Mouse (Mus musculus) ovary, adult 18-20 months (tissue): ENCODE data around the gene Pappa2.

ENCODE experiments used
- DNase-seq: peaks from one replicate; pipeline ENCODE4 v3.0.0; 2022; ENCODE audit warnings: low spot score, mixed read lengths

Pappa2 gene

GRCm38 (mm10) chr1:158764727-158765126 lies 215.6 kb downstream of the Pappa2 start:
- no peak for DNase-seq

DNA sequence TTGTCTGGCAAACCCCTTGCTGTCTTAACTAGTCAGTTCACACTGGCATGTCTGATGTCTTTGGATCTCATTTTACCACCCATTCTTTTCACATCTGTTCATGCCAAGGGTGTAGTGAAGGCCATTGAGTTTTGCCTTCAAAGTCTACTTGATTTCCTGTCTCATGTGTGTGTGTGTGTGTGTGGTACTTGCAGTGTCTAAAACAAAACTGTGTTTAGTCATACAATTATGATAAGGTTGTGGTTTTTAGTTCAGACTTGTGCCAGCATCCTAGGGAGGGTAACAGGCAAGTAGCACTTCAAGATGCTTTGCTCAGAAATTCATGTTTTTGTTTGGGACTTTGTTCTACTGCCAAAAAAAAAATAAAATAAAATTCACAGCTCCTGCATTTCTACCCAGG lies 216.1 kb downstream of the Pappa2 start:
- DNase-seq, result no peak

DNA sequence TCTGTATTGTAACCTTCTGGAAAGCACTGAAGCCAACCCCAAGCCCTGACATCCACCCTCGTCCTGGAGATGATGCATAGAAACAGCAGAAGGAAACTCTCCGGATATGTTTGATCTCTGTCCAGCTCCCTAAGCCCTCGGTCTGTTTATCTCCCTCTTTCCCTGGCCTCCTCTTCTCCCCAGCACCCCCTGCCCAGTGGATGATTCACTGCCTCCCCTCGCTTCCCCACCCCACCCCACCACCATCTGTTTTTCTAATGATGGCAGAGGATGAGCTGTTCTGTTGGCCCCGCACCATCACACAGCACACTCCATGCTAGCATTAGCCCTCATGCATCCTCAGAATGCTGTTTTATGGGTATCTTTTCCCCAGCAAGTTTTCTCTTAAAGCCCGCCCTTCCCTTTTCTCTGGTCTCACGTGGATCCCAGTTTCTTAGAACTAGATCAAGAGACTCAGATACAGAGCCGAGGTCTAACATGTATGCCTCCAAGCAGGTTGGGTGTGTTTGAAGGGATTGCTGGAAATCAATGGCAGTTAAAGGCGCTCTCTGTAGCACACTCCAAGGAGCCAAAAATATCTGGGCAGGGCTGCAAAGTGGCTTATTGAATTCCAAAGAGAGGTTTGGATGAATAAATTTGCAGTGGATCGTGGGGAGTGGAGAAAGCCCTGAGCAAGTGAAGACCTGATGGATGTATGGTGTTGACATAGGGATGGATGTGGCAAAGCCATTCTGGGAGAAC lies 231.8 kb downstream of the Pappa2 start:
- no peak for DNase-seq

GRCm38 (mm10) chr1:158741449-158741848 lies 238.8 kb downstream of the Pappa2 start:
- DNase-seq, result no peak

DNA sequence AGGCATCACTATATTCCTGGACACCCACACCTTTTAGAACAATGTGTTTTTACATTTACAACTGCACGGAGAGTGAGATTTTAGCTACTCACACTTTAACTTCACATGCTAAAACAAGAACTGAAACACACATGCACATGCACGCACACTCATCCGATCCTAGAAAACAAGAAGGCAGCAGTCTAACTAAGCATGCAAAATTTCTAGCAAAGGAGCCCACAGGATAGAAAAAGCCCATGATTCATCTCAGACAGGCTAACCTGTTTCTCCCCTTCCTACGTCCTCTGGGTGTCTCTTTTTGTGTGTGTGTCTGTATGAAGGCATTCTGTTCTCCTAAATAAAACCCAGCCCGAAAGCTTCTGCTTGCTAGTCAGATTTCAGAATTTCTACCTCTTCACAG lies 239.3 kb downstream of the Pappa2 start:
- no peak for DNase-seq

GRCm38 (mm10) chr1:158740161-158740766 lies 240.0 kb downstream of the Pappa2 start:
- DNase-seq, result no peak

DNA sequence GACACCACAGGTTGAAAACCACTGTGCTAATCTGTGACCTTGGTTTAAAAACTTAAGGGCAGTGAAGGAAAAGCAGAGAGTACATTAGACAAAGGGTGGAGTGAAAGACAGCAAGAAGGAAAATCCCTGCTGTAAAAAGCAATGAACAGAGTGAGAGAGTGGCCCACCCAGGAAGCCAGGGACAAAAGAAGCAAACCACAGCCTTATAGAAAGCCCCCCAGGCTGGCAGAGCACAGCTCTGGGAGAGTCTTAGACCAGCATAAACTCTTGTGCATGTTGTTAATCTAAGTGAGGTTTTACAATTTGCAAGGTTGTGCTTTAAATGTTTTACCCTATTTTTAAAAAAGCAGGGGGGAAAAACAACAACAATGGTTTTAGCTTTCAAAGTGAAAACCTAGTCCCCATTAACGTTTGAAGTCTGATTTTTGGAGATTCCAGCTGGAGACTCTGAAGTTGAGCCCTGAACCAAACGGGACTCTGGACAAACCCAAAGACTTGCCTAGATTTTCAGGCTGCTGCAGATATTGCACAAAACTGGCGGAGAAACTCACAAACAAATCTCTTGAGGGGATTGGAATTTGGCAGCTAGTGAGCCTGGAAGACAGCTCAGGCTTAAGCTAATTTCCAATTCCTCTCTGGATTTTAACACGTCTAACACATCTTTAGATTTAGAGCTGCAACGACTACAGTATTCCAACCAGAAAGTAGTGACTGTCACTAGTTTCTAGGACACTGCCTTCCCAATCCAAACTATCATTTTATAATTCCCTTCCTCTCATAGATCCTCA lies 241.0 kb downstream of the Pappa2 start:
- no peak for DNase-seq

DNA sequence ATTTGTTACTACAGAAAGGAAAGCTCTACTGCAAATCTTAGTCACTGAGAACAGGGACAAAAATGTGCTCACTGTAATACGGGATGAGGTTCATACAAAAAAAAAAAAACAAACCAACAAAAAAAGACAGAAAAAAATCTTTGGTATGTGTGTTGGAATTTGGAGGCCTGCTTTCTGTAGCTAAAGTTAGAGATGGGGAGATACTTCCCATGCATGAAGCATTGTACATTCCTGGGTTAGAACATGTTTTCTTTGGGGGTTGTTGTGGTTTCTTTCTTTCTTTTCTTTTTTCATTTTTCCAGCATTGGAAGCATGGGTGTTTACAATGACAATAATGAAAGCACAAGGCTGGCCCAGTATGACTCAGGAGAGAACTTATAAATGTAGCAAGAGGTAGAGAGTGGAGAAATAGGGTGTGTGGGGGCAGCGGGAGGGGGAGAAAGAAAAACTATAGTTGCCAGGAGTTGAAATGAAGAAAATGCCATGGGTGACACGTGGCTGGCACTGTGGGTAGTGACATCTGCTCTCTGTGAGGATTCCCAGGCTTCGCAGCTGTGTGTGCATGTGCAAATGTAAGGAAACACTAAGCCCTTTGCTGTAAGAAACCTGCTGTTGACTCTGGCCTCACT lies 247.3 kb downstream of the Pappa2 start:
- DNase-seq, result no peak

DNA sequence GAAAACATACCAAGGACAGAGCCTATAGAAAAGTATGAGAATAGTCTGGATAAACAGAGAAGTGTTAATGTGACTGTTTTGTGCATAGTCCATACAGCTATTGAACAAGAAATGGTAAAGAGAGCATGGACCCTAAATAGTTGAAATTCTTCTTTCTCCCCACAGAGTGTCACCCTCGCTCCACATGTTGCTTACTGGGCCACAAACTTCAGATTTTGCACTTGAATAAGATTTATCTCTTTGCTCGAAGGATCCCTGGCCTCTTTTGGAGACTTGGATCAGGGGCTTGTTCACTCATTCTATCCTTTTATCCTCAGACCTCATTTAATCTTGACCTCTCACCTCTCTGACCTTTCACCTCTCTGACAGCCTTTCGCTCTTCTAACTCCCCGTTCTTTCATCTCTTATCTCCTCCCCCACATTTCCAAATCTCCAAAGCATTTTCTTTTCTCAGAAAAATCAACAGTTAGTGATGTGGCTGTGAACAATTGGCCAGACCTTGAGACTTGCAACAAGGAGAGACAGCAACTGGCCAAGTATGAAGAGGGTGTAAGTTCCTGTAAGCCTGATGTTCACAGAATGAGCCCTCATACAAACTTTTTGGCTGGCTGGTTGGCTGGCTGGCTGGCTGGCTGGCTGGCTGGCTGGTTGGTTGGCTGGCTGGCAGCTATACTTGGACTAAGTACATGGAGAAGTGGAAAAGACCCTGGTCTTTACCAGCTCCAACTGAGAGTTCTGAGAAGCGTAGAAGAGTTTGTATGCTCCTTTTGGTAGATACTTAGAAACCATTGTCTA lies 266.8 kb downstream of the Pappa2 start:
- no peak for DNase-seq

DNA sequence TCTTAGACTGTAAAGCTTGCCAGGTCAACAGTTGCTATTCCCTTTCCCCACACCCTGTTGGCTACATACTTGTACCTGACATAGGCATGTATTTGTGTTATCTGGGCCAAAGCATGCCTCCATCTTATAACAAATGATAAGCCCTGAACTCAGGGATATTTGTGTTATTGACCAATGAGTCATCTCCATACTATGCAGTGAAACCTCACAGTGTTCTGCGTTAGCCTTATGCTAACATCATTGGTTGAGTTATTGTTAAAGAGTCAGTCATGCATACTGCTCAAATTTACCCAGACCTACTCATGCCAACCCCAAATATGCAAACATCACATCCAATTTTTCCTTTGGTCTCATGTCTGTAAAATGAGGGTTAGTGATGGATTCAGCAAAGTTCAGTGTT lies 279.0 kb downstream of the Pappa2 start:
- DNase-seq, result no peak

GRCm38 (mm10) chr1:158700147-158700546 lies 280.1 kb downstream of the Pappa2 start:
- DNase-seq, result no peak

DNA sequence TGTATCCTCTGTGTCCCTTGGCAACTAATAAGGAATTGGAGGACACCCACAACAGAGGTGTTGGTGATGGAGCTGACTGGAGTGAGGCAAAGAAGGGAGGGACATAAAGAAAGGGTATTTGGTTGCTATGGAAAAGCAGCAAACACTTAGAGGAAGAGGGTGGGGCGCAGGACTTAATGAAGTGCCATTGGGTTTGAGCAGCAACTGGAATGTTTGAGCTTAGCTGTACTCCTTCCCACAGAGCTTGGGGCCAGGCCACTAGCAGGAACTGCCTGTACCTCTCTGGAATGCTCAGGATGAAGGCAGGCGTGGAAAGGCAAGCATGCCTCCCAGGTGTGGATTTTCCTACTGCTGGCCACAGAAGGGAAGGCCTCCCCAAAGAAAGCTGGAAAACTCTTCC lies 281.0 kb downstream of the Pappa2 start:
- DNase-seq, result no peak

DNA sequence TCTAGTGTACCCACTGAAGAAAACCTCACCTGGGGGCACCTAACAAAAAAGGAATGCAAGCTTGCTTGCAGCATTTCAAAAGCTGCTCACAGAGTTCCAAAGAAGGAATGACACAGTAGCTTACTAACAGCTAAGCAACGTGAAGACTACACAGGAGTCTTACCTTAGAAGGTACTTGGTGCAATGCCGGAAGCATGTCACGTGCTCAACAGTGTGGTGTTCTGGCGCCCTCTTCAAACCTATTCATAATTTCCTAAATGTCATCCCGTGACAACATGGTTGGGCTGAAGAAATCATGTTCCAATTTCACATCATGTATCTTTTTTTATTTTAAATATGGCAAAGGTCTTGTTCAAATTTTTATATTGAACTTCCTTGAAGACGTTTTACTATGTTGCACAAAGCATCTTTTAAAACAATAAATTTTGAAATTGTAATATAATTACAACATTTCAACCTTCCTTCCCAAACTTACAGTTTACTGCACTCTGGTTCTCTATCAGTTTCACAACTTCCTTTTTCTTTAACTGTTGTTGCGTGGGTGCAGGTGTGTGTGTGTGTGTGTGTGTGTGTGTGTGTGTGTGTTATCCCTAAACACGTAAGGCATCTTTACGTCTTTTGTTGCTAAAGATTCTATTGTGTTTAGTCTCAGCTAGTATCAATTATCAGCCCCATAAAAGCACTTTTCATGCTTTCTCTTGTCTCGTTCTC lies 282.3 kb downstream of the Pappa2 start:
- DNase-seq, result no peak

GRCm38 (mm10) chr1:158697423-158697822 lies 282.9 kb downstream of the Pappa2 start:
- no peak for DNase-seq

DNA sequence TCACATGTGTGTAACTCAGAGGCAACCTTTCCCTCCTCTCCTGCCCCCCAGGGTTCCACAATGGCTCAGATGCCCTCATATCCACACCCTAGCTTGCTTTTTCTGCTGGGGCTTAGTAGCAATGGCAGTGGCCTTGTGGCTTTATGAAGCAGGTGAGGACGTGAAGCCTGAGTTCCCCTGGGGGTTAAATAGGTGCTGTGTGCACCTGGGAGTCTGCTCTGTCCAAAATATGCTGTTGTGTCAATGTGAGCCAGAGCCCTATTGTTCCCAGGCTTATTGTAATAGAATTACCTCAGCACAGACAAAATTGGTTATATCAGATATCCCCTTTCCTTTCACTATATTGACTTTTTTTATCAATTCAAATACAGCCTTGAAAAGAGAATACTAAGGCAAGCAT lies 292.6 kb downstream of the Pappa2 start:
- no peak for DNase-seq

- DNase-seq, result peak; percentile 4
Observed at GRCm38 (mm10) chr1:158669971-158670592, 310.2 kb downstream of the Pappa2 start.

GRCm38 (mm10) chr1:158666001-158666400 lies 314.3 kb downstream of the Pappa2 start:
- DNase-seq, result no peak
